In genomic region chr9:88274681-88275336, GRCm38 (mm10) we compare ENCODE assay signal across 18 mouse cellular contexts. TPM values are rescaled to one million over a fixed set of nuclear protein-coding genes. Genes with fewer than 3 reads are reported as not detected.
A peak's percentile ranks its signal among the peaks of the same experiment; 100 is the strongest.
DNase-seq lines count a peak whose midpoint lies in the region; ATAC-seq and TF ChIP-seq lines count a peak whose summit lies in the region.
"Had no signal": no experiment of that assay in that cellular context is flagged by ENCODE, and none has a peak within 500 bp of the region (broad histone marks: within the 10 kb centered on the region; RNA-seq: fewer than 3 reads in every experiment).

No protein-coding gene starts in this region.

- no peak for TF ChIP-seq EP300 in heart, adult 2 months (IDR thresholded peaks at IDR 0.05; ENCODE audit: insufficient read depth, low read depth, low read length)

- H3K27ac ChIP-seq in heart, adult 2 months, result peak overlapping the region; percentile 77
- H3K27ac ChIP-seq in liver, embryonic 15.5 days (replicated peaks), result no peak overlapping the region
- H3K27ac ChIP-seq: forebrain, embryonic 12.5 days; hindbrain, embryonic 10.5 days; limb, embryonic 15.5 days; midbrain, embryonic 15.5 days had no signal

- peaks cover 4% of the 10 kb centered on the region for H3K4me1 ChIP-seq in heart, adult 2 months (ENCODE audit: control insufficient read depth, insufficient read depth, low read length)
- peaks cover 3% of the 10 kb centered on the region; the same call in 1 of the 2 replicates for H3K4me1 ChIP-seq in liver, embryonic 15.5 days (replicated peaks)
- H3K4me1 ChIP-seq: forebrain, embryonic 12.5 days; hindbrain, embryonic 10.5 days; limb, embryonic 15.5 days; midbrain, embryonic 15.5 days had no signal

- DNase-seq in heart, adult 2 months, result no peak
- no peak for DNase-seq in heart, postnatal 25 days (ENCODE audit: low spot score)
- DNase-seq in liver, result no peak
- DNase-seq in kidney, postnatal 36 days, result peak; percentile 30 to 51
- DNase-seq in left cerebral cortex, postnatal 14 days (ENCODE audit: low spot score in 2 of 2), result no peak
- DNase-seq in lung, postnatal 14 days, result no peak
- DNase-seq in adrenal gland, postnatal 4 days (ENCODE audit: low spot score in 2 of 2), result no peak
- DNase-seq: adrenal gland, adult 8-10 months; gastrocnemius, postnatal 10 days had no signal

- H3K9me3 ChIP-seq in liver, embryonic 15.5 days (replicated peaks), result no peaks in the 10 kb centered on the region
- H3K9me3 ChIP-seq: forebrain, embryonic 12.5 days; G1E; hindbrain, embryonic 10.5 days; limb, embryonic 15.5 days; midbrain, embryonic 15.5 days had no signal

- H3K9ac ChIP-seq in heart, adult 2 months (ENCODE audit: low read depth, low read length), result no peak overlapping the region
- no peak overlapping the region for H3K9ac ChIP-seq in liver, embryonic 15.5 days
- H3K9ac ChIP-seq: forebrain, embryonic 12.5 days; limb, embryonic 15.5 days; midbrain, embryonic 15.5 days had no signal

- H3K4me3 ChIP-seq in heart, adult 2 months, result no peak overlapping the region
- H3K4me3 ChIP-seq in liver, embryonic 15.5 days (replicated peaks), result no peak overlapping the region
- H3K4me3 ChIP-seq: forebrain, embryonic 12.5 days; hindbrain, embryonic 10.5 days; limb, embryonic 15.5 days; megakaryocyte, embryonic 14.5 days; midbrain, embryonic 15.5 days had no signal

- TF ChIP-seq CTCF in heart, adult 2 months (IDR thresholded peaks at IDR 0.05), result no peak

- H3K79me2 ChIP-seq in heart, adult 2 months (replicated peaks; ENCODE audit: control insufficient read depth, insufficient read depth, low read length), result no peaks in the 10 kb centered on the region

- 77% methylated on average over 3 of the region's 3 CpGs for WGBS in heart, adult 2 months
- 61% methylated on average over 3 of the region's 3 CpGs for WGBS in liver, embryonic 15.5 days (ENCODE audit: insufficient replicate concordance)

- TF ChIP-seq POLR2A in heart, adult 2 months (IDR thresholded peaks at IDR 0.05; ENCODE audit: insufficient read depth, low read depth, low read length), result no peak

- 0 out of 2 replicates have a peak, but pooled peaks have one; percentile 43 for ATAC-seq in liver, embryonic 15.5 days (ENCODE audit: insufficient read depth)
- ATAC-seq: CD4-positive, CD25-positive, alpha-beta regulatory T cell, adult 4 months; inflammation-experienced regulatory T-cells, adult 6 months; midbrain, embryonic 15.5 days had no signal

- H3K36me3 ChIP-seq in heart, adult 2 months (ENCODE audit: control insufficient read depth, insufficient read depth, low read length), result no peaks in the 10 kb centered on the region
- H3K36me3 ChIP-seq in liver, embryonic 15.5 days (replicated peaks), result no peaks in the 10 kb centered on the region
- H3K36me3 ChIP-seq: forebrain, embryonic 12.5 days; G1E; hindbrain, embryonic 10.5 days; limb, embryonic 15.5 days; midbrain, embryonic 15.5 days had no signal

- H3K27me3 ChIP-seq in heart, adult 2 months (ENCODE audit: control insufficient read depth, insufficient read depth, low read length), result no peaks in the 10 kb centered on the region
- H3K27me3 ChIP-seq in liver, embryonic 15.5 days, result no peaks in the 10 kb centered on the region
- H3K27me3 ChIP-seq: forebrain, embryonic 12.5 days; limb, embryonic 15.5 days; midbrain, embryonic 15.5 days had no signal

- intact Hi-C loops in heart, adult 2 months (cut with DNase I), result loop anchor here (5.0 kb wide), 1 partner anchor 87 kb away; no protein-coding TSS in a partner anchor
- intact Hi-C loops in heart, postnatal 25 days (cut with DNase I), result loop anchor here (5.0 kb wide), 1 partner anchor 87 kb away; no protein-coding TSS in a partner anchor
- intact Hi-C loops in left cerebral cortex, postnatal 14 days (cut with DNase I), result no loop called here

- no peak overlapping the region for H3K4me2 ChIP-seq in liver, embryonic 15.5 days
- H3K4me2 ChIP-seq: forebrain, embryonic 12.5 days; limb, embryonic 15.5 days; midbrain, embryonic 15.5 days had no signal

RNA-seq across cellular contexts. Expression of gene Nt5e, which starts 52.2 kb away (rescaled TPM):
- 10 to 100 TPM; 13.4 to 15.5 TPM for total RNA-seq in heart, adult 2 months (2021)
- polyA plus RNA-seq in heart, adult 2 months (2012; rRNA removed), result 8.1 and 11.1 TPM in 2 replicates
- 10 to 100 TPM; 13.3 to 13.9 TPM for total RNA-seq in heart, postnatal 25 days (2021)
- 10.0 and 10.4 TPM in 2 replicates for polyA plus RNA-seq in liver, embryonic 15.5 days (2015; fragmentation: Nextera tagmentation; extraction: Ambion mirVana)
- 1 to 10 TPM; 3.2 to 6.5 TPM for total RNA-seq in left cerebral cortex, postnatal 14 days (2021)
- 10 to 100 TPM; 24.2 to 28.3 TPM for total RNA-seq in adrenal gland, postnatal 4 days (2021)
- polyA plus RNA-seq: G1E had no signal

Comparison
In these comparisons a context has a peak if more than half of its experiments do, and no peak if none do; other contexts are left out.
1. DNase-seq: peak in kidney, postnatal 36 days (2 of 2); none in heart, adult 2 months (0 of 2), heart, postnatal 25 days (single experiment), liver (single experiment), left cerebral cortex, postnatal 14 days (0 of 2), lung, postnatal 14 days (single experiment) and adrenal gland, postnatal 4 days (0 of 2).